Mouse (Mus musculus) adrenal gland (tissue): ENCODE measurements around the gene Adcyap1r1.

ENCODE experiments used
- intact Hi-C: fragments of 180-260 bp; cut with DNase I; formaldehyde crosslinking; loops from one replicate; pipeline ENCODE4 v1.15.1; 2025

Adcyap1r1 gene

GRCm38 (mm10) chr6:55448199-55448598 is 3.6 kb upstream of the Adcyap1r1 start:
- intact Hi-C loops = no loop called here

DNA sequence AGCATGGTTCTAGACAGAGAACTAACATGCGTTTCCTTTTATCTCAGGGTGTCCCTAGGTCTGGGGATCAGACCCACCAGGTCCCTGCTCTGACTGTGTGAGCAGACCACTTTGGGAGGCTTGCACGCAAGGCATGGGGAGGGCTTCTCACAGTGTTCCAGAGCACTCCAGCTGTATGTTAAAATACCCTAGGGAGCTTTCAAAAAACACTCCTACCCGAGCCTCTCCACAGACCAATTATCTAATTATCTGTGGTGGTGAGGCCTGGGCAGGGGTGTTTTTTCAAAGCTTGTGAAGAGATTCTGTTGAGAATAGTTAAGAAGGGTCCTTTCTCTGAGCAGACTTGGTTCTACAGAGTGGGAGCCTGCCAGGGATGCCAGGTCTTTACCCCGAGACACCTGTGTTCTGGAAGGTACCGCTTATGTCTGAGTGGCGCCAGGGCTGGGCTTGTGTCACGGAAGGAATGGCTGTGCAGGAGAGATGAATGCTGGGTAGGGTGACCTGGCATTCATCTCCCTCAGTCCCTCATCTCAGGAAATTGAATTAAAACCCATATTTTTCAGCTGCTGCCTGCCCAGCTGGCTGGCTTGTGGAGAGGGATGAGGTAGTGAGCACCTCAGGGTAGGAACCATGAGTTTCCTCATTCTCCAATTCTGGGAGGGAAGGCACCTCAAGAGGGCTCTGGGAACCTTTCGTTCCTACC is 2.7 kb upstream of the Adcyap1r1 start:
- intact Hi-C loops = no loop called here

GRCm38 (mm10) chr6:55452381-55452780 is 603 bp downstream of the Adcyap1r1 start:
- intact Hi-C loops = no loop called here

DNA sequence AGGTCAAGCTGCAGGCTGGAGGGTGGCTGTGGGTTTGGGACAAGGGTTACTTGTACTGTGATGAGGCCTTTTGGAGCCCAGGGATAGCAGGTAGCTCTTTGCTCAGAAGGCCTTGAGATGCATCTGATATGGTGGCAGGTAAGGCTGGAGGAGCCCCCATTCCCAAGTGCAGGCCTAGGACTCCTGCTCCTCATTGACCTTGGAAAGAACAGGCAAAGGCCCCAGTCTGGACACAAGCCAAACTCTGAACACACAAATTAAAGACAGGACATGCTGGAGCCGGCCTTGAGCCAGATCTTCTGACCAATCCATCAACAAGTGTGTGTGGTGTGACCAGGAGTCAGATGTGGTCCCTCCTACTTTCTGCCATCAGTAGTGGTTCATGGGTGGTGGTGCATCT is 1.8 kb downstream of the Adcyap1r1 start:
- intact Hi-C loops = no loop called here

DNA sequence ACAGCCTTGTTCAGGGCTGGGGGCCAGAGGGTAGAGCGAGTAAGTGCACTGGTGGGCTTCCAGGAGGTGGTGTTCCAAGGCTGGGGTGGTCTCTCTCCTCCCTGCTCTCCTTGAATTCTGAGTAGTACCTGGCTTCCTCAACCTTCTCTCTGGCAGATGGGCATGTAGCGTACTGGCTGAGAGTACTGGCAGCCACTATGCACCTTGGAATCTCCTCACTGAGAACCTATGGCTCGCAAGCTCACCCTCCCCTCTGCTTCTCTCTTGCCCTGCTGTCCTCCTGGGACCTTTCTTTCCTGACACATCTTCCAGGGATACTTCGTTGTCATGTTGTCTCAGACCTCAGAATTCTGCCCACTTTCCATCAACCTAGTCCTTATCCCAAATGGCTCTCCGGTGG is 3.9 kb downstream of the Adcyap1r1 start:
- intact Hi-C loops = loop anchor here (5.0 kb wide), 1 partner anchor 53 kb away; no protein-coding TSS in a partner anchor

DNA sequence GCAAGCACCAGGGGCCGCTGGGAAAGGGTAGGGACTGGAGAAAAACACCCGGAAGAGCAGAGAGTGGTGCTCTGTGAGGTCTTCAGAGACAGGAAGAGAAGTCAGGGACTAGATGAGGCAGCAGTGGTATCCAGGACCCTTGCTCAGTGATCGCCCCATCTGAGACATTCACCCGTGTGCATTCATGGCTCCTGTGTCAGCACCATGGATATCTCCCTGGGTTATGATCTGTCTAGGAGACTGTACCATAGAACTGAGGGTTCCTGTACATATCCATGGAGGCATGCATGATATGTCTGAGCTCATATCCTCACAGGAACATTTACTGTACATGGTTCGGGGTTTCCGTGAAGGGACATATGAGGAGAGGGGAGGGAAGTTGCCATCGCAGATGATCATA is 5.9 kb downstream of the Adcyap1r1 start:
- intact Hi-C loops = loop anchor here (5.0 kb wide), 1 partner anchor 55 kb away; no protein-coding TSS in a partner anchor

DNA sequence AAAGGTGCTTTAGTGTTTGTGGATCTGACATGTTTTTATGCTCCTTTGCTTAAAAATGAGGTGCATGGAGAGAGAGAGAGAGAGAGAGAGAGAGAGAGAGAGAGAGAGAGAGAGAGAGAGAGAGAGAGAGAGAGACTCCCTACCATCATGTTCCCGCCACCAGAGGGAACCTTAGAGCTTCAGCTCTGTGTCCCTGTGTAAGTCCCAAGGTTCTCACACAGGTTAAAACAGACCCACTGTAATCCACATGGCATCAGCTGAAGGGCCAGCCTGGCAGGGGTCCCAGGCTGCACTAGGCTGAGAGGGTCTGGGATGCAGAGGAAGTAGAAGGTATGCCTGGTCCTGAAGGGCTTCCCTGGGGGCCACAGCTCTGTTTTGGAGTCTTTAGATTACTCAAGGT is 6.4 kb downstream of the Adcyap1r1 start:
- intact Hi-C loops = loop anchor here (5.0 kb wide), 1 partner anchor 56 kb away; no protein-coding TSS in a partner anchor

DNA sequence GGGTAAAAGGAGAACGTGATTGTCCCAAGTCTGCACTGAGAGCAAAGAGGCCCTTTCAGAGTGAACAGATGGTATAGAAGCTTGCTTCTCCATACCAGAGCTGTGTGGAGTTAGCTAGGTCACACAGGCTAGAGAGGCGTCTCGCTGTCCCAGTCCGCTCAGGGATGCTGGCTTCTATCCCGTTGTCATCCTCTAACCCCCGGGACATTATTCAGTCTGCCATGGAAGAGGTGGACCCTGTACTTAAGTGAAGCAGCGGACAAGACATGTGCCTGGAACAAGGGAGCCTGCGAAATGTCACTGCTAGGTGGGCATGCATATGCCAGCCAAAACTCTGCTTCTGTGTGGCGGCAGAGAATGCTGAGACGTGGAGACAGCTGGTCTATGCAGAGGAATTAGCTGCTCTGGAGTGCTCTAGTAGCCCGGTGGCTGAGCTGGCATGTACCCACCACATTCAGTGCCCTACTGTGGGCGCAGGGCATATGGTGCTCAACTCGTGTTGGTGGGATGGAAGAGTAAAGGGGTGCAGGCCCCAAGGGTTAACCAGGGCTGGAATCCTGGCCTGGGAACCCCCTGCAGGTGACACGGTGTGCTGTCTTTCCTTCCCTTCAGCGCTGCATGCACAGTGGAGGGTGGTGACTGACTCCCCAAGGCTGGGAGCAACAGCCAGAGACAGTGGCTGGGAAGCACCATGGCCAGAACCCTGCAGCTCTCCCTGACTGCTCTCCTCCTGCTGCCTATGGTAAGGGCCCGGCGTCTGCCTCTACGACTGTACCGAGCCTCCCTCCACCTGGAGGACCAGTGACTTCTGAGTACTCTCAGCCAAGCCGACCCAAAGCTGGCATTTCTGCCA is 8.0 kb downstream of the Adcyap1r1 start:
- intact Hi-C loops = loop anchor here (1.0 to 5.0 kb wide), 2 partner anchors 47 to 57 kb away; no protein-coding TSS in a partner anchor

GRCm38 (mm10) chr6:55461141-55461540 is 9.4 kb downstream of the Adcyap1r1 start:
- intact Hi-C loops = no loop called here

GRCm38 (mm10) chr6:55461678-55462077 is 9.9 kb downstream of the Adcyap1r1 start:
- intact Hi-C loops = no loop called here

- intact Hi-C loops = no loop called here
These were observed 10.6 kb downstream of the Adcyap1r1 start for GRCm38 (mm10) chr6:55462394-55462793.

- intact Hi-C loops = no loop called here
These were observed 12.2 kb downstream of the Adcyap1r1 start for GRCm38 (mm10) chr6:55463966-55464365.

- intact Hi-C loops = loop anchor here (5.0 kb wide), 1 partner anchor 503 kb away; no protein-coding TSS in a partner anchor
These were observed 13.5 kb downstream of the Adcyap1r1 start for GRCm38 (mm10) chr6:55465311-55465710.

GRCm38 (mm10) chr6:55466301-55466761 is 14.6 kb downstream of the Adcyap1r1 start:
- intact Hi-C loops = loop anchor here (5.0 kb wide), 1 partner anchor 504 kb away; no protein-coding TSS in a partner anchor

- intact Hi-C loops = no loop called here
These were observed 18.9 kb downstream of the Adcyap1r1 start for GRCm38 (mm10) chr6:55470691-55471090.

- intact Hi-C loops = no loop called here
These were observed 20.6 kb downstream of the Adcyap1r1 start for GRCm38 (mm10) chr6:55472381-55472780.

DNA sequence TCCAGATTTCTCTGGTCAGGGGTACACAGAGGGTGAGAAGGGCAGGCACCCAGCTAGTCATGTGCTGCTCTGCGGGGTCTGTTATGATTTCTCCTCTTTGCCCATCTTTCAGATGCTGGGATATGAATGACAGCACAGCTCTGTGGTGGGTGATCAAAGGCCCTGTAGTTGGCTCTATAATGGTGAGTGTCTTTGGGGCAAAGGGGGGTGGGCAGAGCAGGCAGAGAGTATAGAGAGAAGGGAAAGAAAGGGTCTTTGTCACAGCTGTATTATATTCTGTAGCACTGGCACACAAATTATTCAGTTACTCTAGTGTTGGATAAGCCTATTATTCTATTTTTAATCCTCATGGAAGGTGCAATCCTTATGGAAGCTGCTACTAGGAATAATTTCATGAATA is 29.2 kb downstream of the Adcyap1r1 start:
- intact Hi-C loops = no loop called here

DNA sequence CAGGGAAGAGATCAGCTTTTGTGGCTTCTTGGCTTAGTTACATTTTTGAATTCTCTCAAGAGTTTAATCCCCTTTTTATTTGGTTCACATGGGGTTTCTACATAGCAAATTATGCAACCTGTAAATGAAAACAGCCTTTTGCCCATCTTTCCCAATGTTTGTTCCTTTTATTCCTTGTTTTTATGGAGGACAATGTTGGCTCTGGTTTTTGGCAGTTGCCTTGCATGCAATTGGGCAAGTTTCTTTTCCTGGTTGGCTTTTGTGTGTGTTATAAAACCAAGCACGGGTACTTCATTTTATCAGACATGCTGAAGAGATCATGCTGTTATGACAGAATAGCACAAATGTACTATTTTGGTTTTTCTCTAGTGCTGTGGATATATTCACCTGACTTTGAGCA is 30.7 kb downstream of the Adcyap1r1 start:
- intact Hi-C loops = no loop called here

DNA sequence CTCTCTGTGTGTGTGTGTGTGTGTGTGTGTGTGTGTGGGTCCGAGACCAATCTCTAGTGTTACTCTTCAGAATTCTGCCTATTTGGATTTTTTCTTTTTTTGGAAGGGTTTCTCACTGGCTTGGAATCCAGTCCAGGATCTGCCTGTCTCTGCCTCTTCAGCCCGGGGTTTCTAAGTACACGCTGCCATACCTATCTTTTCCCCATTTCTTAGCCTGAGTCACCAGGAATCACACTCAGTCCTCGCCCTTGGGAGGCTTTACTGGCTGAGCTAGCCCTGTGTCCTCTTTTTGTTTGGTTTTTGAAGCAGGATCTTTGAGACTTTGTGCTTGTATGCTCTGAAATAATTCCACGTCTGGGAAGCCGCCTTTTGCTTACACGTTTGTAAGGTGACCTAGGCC is 31.6 kb downstream of the Adcyap1r1 start:
- intact Hi-C loops = no loop called here

DNA sequence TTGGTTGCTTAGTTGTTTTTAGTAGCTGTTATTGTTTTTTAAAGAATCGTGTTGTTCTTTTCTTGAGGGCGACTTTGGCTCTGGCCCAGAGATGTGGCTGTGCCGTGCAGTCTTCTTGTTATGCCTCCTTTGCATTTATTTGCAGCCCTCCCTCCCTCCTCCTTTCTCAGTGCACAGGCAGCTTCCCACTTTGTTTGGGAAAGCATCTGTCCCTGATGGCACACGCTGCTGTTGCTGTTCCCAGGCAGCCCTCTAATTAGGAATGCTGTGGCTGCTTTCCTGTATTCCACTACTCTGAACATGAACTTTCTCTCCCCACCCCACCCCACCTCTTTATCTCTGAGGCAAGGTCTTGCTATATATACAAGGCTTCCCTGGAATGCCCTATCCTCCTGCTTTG is 32.4 kb downstream of the Adcyap1r1 start:
- intact Hi-C loops = no loop called here

- intact Hi-C loops = no loop called here
These were observed 33.4 kb downstream of the Adcyap1r1 start for GRCm38 (mm10) chr6:55485216-55485615.

DNA sequence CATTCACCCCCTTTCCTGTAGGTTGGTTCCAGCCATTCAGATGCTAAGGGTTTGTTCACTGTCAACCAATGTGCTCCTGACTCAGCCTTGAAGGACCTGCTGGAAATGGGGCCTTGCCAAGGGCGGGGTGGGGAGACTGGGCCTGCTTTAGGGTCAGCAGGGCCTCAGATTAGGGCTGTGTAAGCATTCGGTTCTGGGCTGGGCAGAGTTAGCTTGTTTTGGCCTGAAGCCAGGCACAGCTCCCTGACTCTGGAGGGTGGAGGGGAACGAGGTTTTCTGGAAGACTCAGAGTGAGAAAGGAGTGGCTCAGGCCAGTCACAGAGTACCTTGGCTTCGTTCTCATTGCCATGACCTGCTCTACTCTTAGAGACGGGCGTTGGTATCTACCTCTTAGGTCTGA is 35.9 kb downstream of the Adcyap1r1 start:
- intact Hi-C loops = no loop called here
